Mouse (Mus musculus): ENCODE results near the gene Trp53rkb.
"Not testable (repeated sequence)": the region's sequence is repeated elsewhere in the genome, so short reads cannot be mapped to it uniquely, and the experiment has no call there.

The Trp53rkb gene

GRCm38 (mm10) chr2:166792355-166792754 is at the start of gene Trp53rkb:
Gene Trp53rkb, plus strand, starts transcription at chr2:166792531.
- no peak for DNase-seq

- DNase-seq, result no peak
Measured at GRCm38 (mm10) chr2:166743504-166743903, 48.8 kb upstream of the Trp53rkb start.

DNA sequence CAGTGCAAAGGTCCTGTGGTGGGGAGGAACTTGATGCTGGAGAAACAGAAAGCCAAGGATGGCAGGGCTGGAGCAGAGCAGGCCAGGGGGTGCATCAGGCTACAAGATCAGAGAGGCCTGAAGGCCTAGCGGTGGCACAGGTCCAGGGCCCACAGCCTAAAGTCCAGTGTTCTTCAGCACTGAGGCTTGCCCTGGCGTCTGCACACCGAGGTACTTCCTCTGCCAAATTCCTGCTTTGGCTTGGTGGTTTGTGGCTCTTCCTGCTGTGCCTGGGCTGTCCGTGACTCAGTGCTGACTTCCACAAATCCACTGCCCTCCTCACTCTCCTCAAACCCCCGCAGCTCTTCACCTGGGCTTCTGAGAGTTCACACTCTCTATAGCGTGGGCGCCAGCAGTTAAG is 47.9 kb upstream of the Trp53rkb start:
- DNase-seq, result no peak

GRCm38 (mm10) chr2:166745849-166746248 is 46.5 kb upstream of the Trp53rkb start:
- DNase-seq, result peak; percentile 32 to 39

DNA sequence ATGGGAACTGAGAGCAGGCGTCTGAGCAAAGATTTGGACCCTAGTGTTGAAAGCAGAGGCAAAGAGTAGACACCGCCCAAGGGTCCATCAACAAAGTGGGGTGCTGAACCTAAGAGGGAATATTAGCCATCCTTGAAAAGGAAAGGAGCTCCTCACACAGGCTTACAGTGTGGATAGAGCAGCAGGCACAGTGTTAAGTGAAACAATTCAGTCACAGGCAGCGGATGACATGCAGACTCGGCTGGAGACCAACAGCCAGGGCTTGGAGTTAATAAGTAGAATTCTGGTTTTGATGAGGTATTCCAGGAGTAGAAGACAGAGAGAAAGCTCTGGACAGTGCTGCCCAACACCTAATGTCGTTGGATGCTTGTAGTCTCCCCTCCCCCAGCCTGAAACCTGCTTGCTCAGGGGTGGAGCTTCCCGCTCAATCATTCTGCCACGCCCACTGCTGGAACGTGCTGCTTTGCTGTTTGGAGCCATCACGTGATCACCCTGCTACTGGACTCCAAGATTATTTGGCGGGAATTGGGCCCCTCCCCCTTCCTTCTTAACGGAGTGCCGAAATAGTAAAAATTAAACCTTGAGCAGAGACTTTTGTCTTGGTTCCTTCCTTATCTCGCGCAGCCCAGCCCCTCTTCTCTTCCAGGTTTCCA is 45.9 kb upstream of the Trp53rkb start:
- not testable (repeated sequence) for DNase-seq

DNA sequence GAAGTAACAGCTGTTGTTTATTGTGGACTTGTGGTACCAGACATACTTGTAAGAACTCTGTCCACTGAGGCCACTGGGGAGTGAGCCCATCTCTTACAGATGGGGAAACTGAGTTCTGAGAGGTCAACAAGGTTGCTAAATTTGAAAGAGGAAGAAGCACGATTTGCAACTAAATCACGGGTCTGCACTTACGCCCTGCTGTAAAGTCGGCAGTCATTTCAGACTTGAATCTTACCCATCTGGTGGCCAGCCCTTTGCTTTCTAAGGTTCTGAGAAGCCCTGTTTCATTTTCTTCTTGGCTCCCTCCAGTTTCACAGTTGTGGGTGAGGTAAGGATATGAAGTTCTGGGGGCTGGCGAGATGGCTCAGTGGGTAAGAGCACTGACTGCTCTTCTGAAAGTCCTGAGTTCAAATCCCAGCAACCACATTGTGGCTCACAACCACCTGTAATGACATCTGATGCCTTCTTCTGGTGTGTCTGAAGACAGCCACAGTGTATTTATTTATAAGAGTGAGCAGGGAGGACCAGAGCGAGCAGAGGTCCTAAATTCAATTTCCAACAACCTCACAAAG is 41.6 kb upstream of the Trp53rkb start:
- no peak for DNase-seq

GRCm38 (mm10) chr2:166754194-166754593 is 38.1 kb upstream of the Trp53rkb start:
- DNase-seq, result no peak

GRCm38 (mm10) chr2:166754760-166755159 is 37.6 kb upstream of the Trp53rkb start:
- no peak for DNase-seq

DNA sequence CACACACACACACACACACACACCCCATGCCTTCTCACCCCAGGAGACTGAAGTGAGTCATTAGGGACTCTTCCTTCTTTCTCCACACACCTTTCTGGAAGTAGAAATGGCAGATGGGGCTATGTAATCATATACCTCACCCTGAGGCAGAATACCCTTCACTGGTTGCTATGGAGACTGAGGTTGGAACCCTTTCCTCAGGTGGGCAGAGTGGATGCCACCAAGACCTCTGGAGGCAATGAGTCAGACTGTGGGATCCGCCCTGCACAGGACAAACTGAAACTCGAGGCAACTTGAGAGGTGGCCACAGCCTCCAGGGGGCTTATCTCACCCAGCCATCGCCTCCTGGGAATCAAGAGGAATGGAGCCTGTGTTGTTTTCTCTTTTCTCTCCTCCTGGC is 34.4 kb upstream of the Trp53rkb start:
- no peak for DNase-seq

DNA sequence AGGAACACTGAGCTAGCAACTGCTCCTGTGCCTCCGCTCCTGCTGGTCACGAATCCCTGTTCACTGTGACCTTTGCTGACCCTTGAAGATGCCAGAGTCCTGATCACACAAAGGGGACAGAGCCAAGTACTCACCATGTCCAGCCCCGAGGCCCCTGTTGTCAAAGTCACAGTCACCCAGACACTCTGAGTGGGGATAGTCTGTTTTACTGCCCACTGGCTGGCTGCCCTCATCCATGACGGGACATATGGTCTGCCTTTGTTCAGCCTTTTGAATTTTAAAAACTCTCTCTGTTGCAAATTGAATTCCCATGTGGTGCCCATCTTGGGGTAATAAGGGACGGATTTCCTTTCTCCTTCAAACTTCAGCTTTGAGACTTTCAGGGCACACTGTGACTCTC is 28.3 kb upstream of the Trp53rkb start:
- DNase-seq, result no peak

DNA sequence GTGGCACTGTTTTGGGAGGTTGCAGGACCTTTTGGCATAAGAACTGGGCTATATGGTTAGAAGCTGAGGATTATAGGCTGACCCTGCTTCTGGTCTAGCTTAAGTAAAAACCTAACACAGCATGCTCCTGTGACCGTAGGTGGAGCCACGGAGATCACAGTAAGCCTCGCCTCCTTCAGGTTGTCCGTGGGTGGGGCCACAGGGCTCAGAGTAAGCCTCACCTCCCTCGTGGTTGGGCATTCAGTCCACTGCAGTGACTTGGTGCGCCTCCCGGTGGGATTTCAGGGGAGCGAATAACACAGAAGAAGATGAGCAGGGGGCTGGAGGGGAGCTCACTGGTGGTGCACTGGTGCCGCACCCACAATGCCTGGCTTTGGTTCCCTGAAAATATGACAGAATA is 24.7 kb upstream of the Trp53rkb start:
- no peak for DNase-seq

DNA sequence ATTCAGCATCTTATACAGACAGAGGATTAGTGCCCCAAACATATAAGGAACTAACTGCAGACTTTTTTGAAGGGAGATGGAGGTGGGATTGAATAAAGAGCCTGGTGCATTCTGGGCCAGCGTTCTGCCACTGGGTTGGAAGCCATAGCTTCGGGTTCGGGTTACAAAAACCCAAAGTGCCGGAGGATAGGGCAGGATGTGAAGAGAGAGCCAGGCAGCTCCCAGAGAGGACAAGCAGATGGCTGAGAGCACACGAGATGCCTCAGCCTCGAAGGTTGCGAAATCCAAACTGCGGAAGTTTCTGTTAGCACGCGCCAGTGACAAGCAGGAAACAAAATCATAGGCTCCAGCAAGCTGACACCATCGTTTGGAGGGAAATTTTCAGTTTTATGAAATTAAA is 20.9 kb upstream of the Trp53rkb start:
- no peak for DNase-seq

GRCm38 (mm10) chr2:166773587-166773986 is 18.7 kb upstream of the Trp53rkb start:
- DNase-seq, result no peak

DNA sequence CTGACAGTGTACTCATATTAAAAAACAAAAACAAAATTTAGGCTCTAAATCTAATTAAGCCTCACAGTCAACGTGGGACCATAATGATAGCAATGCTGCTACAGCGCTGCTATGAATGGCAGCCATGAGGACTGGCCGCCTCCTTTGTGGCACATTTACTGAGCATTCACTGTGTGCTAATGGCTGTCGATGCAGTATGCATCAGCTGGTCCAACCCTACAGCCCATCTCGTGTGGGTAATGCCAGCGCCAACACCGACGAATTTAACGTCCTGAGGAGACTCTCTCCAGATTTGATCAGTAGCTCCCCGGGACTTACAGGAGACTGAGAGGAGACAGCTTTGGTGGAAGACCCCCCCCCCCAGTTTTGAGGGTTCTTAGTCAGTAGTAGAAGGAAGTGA is 18.1 kb upstream of the Trp53rkb start:
- no peak for DNase-seq

GRCm38 (mm10) chr2:166775357-166775893 is 16.9 kb upstream of the Trp53rkb start:
- DNase-seq, result no peak

GRCm38 (mm10) chr2:166776272-166776671 is 16.1 kb upstream of the Trp53rkb start:
- DNase-seq, result peak; percentile 32 to 67

DNA sequence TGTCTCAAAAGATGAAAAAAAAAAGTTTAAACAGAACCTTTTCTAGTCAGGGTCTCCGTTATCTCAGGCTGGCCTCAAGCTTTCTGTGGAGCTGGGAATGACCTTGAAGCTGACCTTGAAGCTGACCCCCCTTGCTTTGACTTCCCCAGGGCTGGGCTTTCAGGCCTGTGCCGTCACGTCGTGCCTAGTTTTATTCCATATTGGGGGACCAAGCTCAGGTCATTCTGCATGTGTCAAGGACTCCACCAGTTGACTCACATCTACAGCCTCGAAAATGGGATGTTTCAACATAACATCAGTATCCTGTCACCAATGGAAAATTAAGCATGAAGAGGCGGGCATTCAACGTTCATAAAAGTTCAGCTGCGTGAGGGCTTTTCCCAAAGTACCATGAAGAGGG is 12.4 kb upstream of the Trp53rkb start:
- DNase-seq, result no peak

- peak; percentile 60 to 81 for DNase-seq
Measured at GRCm38 (mm10) chr2:166780980-166781578, 11.3 kb upstream of the Trp53rkb start.

- DNase-seq, result no peak
Measured at GRCm38 (mm10) chr2:166784376-166784775, 8.0 kb upstream of the Trp53rkb start.

- peak; percentile 73 to 88 for DNase-seq
Measured at GRCm38 (mm10) chr2:166786353-166787004, 5.9 kb upstream of the Trp53rkb start.

GRCm38 (mm10) chr2:166791738-166792137 is 593 bp upstream of the Trp53rkb start:
- no peak for DNase-seq

DNA sequence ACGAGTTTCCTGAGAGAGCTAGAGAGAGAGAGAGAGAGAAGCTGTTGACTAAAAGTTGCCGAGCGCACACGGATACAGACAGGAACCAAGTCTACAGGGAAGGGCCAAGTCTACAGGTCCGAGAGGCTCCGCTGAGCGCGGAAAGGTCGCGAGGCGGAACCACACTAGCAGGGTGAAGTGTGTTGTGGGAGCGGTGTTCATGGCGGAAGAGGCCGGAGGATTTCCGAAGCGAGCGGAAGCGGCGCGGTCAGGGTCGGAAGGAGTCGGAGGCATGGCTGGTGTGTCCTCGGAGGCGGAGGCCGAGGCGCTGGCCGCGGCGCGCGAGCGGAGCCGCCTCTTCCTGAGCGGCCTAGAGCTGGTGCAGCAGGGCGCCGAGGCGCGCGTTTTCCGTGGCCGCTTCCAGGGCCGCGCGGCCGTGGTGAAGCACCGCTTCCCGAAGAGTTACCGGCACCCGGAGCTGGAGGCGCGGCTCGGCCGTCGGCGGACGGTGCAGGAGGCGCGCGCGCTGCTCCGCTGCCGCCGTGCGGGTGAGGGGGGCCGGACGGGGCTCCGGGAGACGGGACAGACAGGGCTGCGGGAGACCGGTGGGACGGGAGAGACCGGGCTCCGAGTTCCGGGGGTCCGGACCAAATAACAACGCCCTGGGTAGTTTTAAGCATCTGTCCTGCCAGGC is 1.3 kb downstream of the Trp53rkb start:
- DNase-seq, result peak; percentile 80 to 86

Measured in spleen, adult 18-20 months (tissue).